Mouse (Mus musculus) embryo, embryonic 9.5 days (tissue): ENCODE measurements at regions not wholly inside any gene's neighbourhood (a gene's known extent, or its start where the extent isn't known, plus 50 kb on each side); places are given as distances from the start of the nearest gene placed in this dataset.

ENCODE experiments used
- DNase-seq: peaks from one replicate; pipeline ENCODE4 v3.0.0-alpha.2; 2017; ENCODE audit errors: extremely low spot score

DNA sequence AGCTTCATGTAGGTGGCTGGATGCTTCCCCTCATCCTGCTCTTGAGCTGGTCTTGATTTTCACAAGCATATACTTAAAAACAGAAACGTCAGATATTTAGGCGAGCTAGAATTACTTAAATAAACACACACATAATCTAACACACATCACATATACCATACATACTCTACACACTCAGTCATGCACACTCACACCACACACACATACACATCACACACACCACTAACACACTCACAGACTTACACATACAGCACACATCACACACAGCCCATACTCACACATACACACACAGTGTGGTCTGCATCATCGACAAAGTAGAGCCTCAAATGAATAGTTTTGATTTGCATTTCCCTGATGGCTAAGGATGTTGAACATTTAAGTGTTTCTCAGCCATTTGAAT, 116.9 kb downstream of the Spry2 start:
- DNase-seq, result no peak

GRCm38 (mm10) chr14:105779349-105779748, 117.3 kb downstream of the Spry2 start:
- no peak for DNase-seq

GRCm38 (mm10) chr14:105773674-105774073, 122.9 kb downstream of the Spry2 start:
- DNase-seq, result no peak

DNA sequence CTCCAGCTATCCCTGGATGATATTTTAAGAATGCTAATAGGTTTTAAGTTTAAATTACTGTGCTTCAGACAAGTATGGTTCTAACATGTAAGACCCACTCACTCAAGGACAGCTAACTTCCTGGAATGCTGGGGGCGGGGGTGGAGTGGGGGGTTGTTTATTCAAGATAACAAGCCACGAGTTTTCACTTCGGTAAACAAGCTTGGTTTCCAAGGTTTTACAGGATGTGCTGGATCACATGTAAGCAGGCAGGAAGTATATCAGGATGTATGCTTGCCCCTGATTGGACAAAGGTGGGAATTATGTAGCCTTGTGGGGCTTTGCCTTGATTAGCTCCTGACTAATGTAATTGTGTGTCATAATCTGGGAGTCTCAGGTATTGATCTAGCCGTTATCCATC, 129.5 kb downstream of the Spry2 start:
- peak; percentile 4 for DNase-seq

DNA sequence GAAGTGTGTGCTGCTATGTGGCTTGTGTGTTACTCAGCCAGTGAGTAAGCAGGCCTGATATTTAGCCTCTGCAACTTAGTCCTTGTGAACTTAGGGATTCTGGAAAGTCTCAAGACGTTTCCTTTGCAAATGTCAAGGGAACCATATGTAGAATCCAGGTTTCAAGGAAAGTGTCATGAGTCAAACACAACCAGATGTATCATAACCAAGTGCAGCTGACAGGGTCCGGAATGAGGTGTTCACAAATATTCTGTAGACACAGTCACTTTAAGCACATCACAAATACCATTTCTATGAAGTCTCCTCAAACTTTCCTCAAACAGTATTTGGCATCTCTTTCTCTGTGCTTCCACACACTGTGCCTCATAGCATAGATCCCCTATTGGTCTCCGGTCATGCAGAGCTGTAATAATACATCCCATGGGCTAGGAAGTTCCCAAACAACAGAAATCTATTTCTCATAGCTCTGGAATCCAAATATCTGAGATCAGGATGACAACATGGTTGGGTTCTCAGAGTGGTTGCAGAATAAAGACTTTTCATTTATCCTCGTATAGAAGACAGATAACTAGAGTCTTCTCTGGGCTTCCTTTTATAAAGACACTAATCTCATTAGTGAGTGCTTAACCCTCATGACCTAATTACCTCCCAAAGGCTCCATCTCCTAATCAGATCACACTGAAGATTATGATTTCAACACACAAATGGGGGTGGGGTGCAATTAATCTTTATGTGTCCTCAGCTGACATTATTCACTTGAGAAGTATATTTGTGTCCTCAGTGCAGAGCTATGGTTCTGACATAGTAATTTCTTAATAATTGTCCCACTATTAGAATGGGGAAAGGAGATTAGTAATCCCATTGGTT, 143.9 kb downstream of the Spry2 start:
- DNase-seq, result no peak

DNA sequence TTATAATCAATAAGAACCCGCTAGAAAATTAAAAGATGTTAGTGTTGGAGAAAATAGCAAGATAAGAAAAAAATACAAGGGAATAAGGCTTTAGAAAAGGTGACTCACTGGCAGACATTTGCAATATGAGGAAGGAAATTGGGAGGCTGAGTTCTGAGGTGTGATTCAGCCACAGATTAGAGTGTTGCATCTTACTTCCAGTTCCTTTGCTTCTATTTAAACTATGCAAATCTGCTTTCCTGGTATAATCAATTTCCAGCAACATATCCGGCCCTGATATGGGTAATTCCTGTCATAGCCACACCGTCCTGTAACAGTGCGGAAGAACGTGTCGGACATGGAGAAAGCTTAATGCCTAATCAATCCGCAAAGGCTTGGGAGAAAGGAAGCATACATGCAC, 144.9 kb downstream of the Spry2 start:
- no peak for DNase-seq

DNA sequence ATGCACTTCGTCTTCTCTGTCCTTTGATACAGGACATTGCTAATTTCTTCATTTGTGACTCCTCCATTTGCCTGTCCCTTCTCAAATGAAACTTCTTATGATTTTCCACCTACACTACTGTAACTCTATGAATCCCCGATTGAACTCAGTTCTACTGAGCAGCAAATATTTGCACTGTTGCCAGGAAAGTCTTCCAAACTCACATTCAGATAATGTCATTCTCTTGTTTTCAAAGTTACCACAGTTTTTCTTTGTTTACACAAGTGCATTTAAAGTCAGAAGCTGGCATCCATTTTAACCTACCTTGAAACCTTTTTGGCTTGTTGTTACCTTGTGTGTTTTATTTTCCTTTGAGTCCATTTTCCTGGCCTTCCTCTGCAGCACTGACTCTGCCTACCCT, 152.0 kb downstream of the Spry2 start:
- DNase-seq, result no peak

GRCm38 (mm10) chr14:105744125-105744524, 152.5 kb downstream of the Spry2 start:
- DNase-seq, result no peak

GRCm38 (mm10) chr14:105740889-105741288, 155.7 kb downstream of the Spry2 start:
- DNase-seq, result no peak

GRCm38 (mm10) chr14:105738568-105738967, 158.1 kb downstream of the Spry2 start:
- no peak for DNase-seq

DNA sequence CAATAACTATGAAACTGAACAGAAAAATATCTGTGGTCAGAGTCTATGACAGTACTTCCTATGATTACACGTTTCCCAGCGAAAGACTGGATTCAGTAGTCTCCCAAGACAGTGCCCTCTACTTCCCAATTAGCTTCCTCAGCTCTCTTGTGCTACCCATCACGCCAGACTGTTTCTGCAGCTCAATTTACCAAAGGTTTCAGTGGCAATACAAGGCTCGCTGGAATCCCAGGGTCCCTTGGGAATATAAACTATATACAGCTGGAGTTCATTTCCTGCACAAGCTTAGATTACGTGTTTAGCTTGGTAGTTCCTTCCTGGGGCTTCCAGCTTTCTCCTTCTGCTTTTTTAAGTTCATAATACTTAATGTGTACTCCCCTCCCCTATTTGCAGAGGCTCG, 160.3 kb downstream of the Spry2 start:
- DNase-seq, result peak; percentile 44

GRCm38 (mm10) chr14:105734291-105734690, 162.3 kb downstream of the Spry2 start:
- DNase-seq, result no peak

DNA sequence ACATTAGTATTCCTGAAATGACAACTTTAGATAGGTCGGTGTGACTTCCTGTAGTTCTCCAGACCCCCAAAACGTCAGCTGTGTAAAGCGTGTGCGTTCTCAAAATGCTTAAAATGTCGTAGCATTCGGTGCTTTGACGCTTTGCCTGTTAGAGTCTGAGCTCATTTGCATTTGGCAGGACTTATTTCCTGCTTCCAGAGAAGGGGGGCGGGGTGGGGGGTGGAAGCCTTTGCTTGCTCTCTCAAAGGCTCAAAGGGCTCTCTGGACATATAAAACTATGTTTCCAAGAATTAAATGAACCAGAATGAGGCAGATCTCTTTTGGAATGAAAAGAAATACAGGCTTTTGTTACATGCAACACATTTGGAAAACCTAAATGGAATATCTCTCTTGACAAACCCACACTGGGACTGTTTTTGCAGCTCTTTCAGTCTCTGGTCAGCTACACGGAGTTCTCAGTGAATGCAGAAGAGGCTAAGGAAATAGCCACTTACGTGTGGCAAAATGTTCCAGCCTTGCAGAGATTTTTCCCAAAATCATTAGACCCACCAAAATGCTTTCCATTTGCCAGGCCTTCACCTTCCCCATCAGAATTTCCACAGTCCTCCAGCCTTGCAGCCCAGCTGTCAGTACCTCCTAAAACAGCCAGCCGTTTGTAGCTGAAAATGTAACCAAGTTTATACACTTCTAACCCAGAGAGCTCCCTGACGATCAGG, 163.4 kb downstream of the Spry2 start:
- DNase-seq, result peak; percentile 68

DNA sequence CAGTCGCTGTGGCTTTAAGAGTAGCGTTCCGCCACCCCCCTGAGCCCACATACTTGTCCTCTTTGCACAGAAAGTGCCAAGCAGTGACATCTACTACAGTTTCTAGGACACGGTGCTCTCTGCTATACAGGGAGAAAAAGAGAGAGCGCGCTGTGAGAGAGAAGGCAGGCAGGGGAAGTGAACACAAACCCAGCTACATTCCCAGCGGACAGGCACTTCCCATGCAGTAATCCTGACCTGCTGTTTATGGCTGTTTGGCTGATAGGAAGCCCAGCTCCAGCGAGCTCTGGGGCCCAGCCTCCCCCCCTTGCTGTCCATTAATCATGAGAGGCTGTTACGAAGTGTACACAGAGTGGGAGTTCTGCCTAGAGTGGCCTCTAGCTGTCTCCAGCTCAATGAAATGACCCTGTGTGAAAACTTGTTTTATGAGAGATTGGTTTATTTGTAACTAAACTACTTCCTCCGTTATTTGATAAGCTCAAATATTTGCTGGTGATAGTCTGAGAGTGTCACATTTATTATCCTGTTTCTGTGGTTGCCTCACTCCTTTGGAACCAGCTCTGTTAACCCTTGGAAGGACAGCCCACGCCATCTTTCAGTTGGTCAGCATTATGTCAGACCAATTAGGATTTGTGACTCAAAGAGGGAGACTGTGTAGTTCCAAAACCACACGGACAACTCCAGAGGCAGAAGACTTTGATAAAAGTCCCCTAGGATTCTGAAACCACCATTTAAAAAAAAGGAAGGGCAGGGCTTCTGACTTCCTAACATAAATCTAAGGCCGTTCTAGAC, 164.2 kb downstream of the Spry2 start:
- DNase-seq, result peak; percentile 87

- peak; percentile 45 for DNase-seq
These were observed 165.8 kb downstream of the Spry2 start for GRCm38 (mm10) chr14:105730786-105731185.

DNA sequence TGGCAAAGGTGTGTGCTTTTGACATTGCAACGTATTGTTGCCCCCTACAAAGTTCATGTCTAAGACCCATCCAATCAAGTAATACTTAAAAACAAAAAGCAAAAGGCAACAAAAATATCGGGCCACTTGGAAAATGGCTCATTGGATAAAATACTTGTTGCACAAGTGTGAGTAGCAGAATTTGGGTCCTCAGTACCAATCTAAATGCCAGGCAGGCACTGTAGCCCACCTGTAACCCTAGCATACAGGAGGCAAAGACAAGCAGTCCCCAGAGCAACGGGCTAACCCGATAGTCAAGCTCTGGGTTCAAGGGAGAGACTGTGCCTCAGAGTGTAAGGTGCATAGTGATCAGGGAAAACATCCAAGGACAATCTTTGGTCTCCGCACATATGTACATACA, 167.8 kb downstream of the Spry2 start:
- DNase-seq, result no peak

DNA sequence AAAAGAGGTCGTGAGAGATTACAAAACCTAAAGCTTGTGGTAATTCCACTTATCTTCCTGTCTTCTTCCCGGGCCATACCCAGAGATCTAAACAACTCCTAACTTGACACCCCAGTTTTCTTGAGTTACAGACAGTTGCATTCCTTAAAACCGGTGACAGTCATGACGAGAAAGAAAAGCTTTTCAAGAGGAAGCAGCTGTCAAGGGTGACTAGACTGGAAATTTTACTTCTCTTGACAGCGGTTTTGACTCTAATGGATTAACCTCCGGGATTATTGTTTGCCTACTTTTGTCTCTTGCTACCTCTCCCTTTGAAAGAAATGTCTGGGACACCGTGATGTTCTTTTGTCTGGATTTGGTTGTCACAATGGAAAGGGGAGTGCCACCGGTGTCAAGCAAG, 170.9 kb downstream of the Spry2 start:
- no peak for DNase-seq

GRCm38 (mm10) chr14:105722923-105723322, 173.7 kb downstream of the Spry2 start:
- no peak for DNase-seq

GRCm38 (mm10) chr14:105721576-105721975, 175.0 kb downstream of the Spry2 start:
- no peak for DNase-seq

- DNase-seq, result no peak
These were observed 175.7 kb downstream of the Spry2 start for GRCm38 (mm10) chr14:105720816-105721510.

DNA sequence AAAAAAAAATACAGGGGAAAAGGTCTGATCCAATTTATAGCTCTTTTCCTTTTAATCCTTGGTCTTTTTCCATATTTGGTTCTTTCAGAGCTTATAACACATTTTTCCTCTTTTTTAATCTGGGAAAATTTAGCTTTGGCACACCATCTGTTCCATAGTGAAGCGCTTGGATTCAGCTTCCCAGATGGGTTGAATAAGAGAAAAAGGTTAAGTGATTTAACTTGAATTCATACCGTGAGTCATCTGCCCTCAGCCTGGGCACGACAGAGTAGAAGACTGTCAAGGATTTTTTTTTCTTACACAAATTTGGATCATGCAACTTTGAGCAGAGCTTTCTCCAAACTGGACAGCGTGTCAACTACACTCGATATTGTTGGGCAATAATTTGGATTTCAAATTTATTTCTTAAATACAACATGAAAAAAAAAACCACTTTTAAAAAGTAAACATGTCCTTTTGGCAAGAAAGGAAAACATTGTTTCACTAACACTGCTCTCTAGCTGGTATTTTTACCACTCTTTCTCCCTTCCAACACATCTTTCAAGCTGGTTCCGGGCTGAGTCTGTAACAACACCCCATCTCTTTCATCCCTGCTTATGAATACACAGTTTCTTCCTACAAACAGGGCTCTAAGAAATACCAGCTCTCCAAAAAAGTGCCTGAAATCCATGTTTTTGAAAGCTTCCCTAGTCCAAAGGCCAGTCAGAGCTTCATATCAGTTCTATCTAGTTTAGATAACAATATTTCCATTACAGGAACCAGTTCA, 177.8 kb downstream of the Spry2 start:
- DNase-seq, result no peak
